Mouse (Mus musculus) forebrain, embryonic 14.5 days (tissue): ENCODE measurements at regions not wholly inside any gene's neighbourhood (a gene's known extent, or its start where the extent isn't known, plus 50 kb on each side); places are given as distances from the start of the nearest gene placed in this dataset.

ENCODE experiments used
- ATAC-seq: fragments of 200-750 bp; cut with Nextera tagmentation; 2 replicates; pipeline ENCODE4 v1.8.0; 2017; ENCODE audit warnings: mild to moderate bottlenecking, moderate library complexity
- DNase-seq: peaks from one replicate; pipeline ENCODE4 v3.0.0-alpha.2; 2015; ENCODE audit warnings: low spot score
- H3K27ac ChIP-seq: fragments of 300-500 bp; sonication (generic); 2 replicates; pipeline ENCODE4 v1.5.1; 2014; ENCODE audit warnings: low read depth, mild to moderate bottlenecking, control low read depth, low read length, moderate library complexity
- H3K27me3 ChIP-seq: fragments of 300-500 bp; sonication (generic); replicated peaks from 2 replicates; pipeline ENCODE4 v1.6.1; 2014; ENCODE audit warnings: low read length, control low read depth, mixed read lengths; ENCODE audit not compliant: control insufficient read depth, insufficient read depth
- H3K36me3 ChIP-seq: fragments of 300-500 bp; sonication (generic); 2 replicates; pipeline ENCODE4 v1.6.1; 2014; ENCODE audit warnings: low read length, control low read depth; ENCODE audit not compliant: control insufficient read depth, insufficient read depth
- H3K4me1 ChIP-seq: fragments of 300-500 bp; sonication (generic); 2 replicates; pipeline ENCODE4 v1.6.1; 2014; ENCODE audit warnings: antibody characterized with exemption, low read length, control low read depth; ENCODE audit not compliant: control insufficient read depth, insufficient read depth
- H3K4me2 ChIP-seq: fragments of 300-500 bp; sonication (generic); 2 replicates; pipeline ENCODE4 v1.6.1; 2014; ENCODE audit warnings: mild to moderate bottlenecking, control low read depth, low read length
- H3K4me3 ChIP-seq: fragments of 300-500 bp; sonication (generic); 2 replicates; pipeline ENCODE4 v1.5.1; 2014; ENCODE audit warnings: low read depth, low read length, control low read depth
- H3K9ac ChIP-seq: fragments of 300-500 bp; sonication (generic); 2 replicates; pipeline ENCODE4 v1.6.1; 2014; ENCODE audit warnings: mild to moderate bottlenecking, low read length, control low read depth, moderate library complexity
- H3K9me3 ChIP-seq: fragments of 300-500 bp; sonication (generic); replicated peaks from 2 replicates; pipeline ENCODE4 v1.6.1; 2016; ENCODE audit warnings: low read length, control low read depth, mixed read lengths; ENCODE audit not compliant: control insufficient read depth
- WGBS: fragments of 180-500 bp; shearing (Covaris S2); extraction: QIAGEN DNeasy Blood & Tissue Kit; methylation state at CpG from one replicate; pipeline ENCODE4 v1.1.7; 2014; 5-methylcytosine and 5-hydroxymethylcytosine counted together

DNA sequence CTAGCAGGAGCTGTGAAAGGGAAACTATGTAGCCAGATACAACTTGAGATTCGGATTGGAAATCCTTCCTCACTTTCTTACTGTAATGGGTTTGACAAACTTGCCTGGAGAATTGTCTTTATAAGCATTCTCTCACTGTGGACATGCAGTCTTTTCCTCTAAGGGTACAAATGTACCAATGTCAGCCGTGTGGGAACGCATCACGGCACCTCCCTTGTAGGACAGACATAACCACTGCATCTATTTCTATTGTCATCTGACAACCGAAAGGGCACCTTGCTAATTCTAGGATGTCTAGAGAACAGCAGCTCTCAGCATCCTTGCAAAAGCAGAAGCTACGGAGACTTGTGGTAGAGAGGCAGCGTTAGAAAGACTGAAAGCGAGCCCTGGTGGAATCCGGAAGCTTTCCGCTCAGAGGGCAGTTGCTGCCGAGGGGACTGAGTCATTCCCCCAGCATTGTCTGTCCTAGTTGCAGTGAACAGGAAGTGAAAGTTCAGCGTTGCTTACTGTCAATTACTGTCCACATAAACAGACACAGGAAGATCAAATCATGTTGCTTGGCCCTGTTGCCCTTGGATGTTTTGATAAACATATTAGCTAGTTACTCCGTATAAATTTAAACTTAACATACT lies 83.5 kb upstream of the Hgf start:
- no peaks in the 10 kb centered on the region for H3K9me3 ChIP-seq
- no peak overlapping the region for H3K27ac ChIP-seq
- 81% methylated on average over 13 of the region's 13 CpGs for WGBS
- H3K27me3 ChIP-seq, result no peaks in the 10 kb centered on the region
- H3K36me3 ChIP-seq, result no peaks in the 10 kb centered on the region
- ATAC-seq (no peak), DNase-seq (no peak)
- H3K9ac ChIP-seq, result no peak overlapping the region
- no peak overlapping the region for H3K4me2 ChIP-seq
- no peaks in the 10 kb centered on the region for H3K4me1 ChIP-seq
- H3K4me3 ChIP-seq, result no peak overlapping the region

DNA sequence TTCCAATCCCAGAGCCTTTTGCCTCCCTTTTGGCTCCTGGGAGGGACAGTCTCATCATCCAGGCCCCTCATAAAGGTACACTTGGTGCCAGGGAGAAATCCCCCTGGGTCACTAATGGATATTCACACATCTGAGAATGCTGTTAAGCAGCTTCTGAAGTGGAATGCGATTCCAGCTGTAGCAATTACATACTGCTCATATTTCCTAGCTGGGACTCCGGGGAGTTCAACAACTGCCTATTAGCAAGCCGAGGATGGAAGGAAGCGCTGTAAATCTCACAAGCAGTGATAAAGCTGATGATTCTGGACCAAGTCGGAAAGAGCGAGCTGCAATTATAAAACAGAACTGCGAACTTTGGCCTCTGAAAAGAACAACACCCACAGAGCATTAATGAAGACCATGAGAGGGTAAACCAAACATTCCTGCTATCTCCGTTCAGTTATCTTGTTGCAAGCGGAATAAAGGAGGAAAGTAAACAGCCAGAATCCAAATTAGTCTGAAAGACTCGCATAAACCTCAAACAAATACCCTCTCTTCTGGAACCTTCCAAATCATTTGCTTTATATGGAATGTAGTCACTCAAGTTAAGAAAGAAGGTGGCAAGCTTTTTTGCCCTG lies 82.8 kb upstream of the Hgf start:
- Histone ChIP-seq H3K27me3 (no peaks in the 10 kb centered on the region), H3K4me3 (no peak overlapping the region), H3K9me3 (no peaks in the 10 kb centered on the region), H3K27ac (no peak overlapping the region), H3K36me3 (no peaks in the 10 kb centered on the region), H3K4me2 (no peak overlapping the region), H3K9ac (no peak overlapping the region), H3K4me1 (no peaks in the 10 kb centered on the region)
- ATAC-seq (no peak), DNase-seq (peak; percentile 8)
- 70% methylated on average over 10 of the region's 10 CpGs for WGBS

DNA sequence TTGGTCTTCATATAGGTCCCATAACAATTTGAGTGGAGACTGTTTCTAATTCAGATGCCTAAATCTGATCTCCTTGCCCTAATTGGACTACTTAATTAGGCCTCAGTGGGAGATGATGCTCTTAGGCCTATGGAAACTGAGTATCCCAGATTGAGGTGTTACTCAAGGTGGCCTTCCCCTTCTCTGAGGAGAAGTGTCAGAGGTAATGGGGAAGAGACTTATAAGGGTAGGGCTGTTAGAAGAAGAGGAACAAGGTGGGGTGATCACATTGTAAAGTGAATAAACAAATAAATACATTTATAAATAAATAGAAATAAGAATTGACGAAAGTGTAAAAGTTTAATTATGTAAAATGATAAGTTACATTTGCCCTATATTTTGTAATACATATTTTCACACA lies 65.3 kb upstream of the Hgf start:
- Histone ChIP-seq H3K27me3 (no peaks in the 10 kb centered on the region), H3K4me3 (no peak overlapping the region), H3K9ac (no peak overlapping the region), H3K36me3 (no peaks in the 10 kb centered on the region), H3K9me3 (no peaks in the 10 kb centered on the region), H3K27ac (no peak overlapping the region), H3K4me2 (no peak overlapping the region), H3K4me1 (no peaks in the 10 kb centered on the region)
- DNase-seq (no peak), ATAC-seq (no peak)
- 92% methylated on average over 1 of the region's 1 CpGs for WGBS

DNA sequence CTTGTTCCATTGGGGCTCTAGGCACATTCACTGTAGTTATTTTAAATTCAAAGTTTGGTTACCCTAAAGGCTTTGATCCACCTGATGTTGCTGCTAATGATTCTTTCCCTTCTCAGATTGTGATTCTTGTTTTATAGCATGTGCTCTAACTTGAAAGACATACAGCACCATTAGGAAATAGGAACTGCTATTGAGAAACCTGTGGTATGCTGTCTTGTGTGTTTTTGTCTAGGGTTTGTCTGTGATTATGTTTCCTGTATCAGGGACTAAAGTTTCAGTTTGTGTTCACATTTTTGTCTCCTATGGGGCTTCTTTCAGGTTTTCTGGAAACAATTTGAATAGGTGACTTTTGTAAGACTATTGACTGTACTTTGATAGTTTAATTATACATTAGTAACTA lies 63.5 kb upstream of the Hgf start:
- Histone ChIP-seq H3K27ac (no peak overlapping the region), H3K9me3 (no peaks in the 10 kb centered on the region)
- DNase-seq, result no peak

DNA sequence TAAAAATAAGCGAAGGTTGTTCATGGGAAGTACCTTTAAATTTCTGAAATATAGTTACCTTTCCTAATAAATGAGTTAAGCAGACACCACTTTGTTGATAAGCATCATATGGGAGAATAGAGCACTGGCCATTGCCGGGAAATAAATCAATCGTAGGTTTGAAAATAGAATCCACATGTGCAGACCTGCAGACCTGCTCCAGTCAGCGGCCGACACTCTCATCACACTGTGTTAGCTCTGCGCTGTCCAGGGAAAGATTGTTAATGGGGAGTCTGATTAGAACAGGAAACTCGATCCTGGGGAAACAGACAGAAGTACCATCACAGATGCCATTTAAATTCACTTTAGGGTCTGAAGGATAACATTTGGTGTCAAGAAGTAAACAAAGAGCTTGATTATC lies 53.4 kb upstream of the Hgf start:
- Histone ChIP-seq H3K36me3 (no peaks in the 10 kb centered on the region), H3K4me2 (no peak overlapping the region), H3K4me1 (no peaks in the 10 kb centered on the region), H3K9me3 (no peaks in the 10 kb centered on the region), H3K9ac (no peak overlapping the region), H3K4me3 (no peak overlapping the region), H3K27me3 (no peaks in the 10 kb centered on the region), H3K27ac (no peak overlapping the region)
- 87% methylated on average over 7 of the region's 7 CpGs for WGBS
- no peak for ATAC-seq
- DNase-seq, result no peak

More for the DNA sequence above, 63.5 kb upstream of the Hgf start:
- Histone ChIP-seq H3K9ac (no peak overlapping the region), H3K27me3 (no peaks in the 10 kb centered on the region), H3K4me1 (no peaks in the 10 kb centered on the region), H3K4me2 (no peak overlapping the region), H3K36me3 (no peaks in the 10 kb centered on the region), H3K4me3 (no peak overlapping the region)
- ATAC-seq, result no peak
